Mouse (Mus musculus) inflammation-experienced regulatory T-cells, adult 6 months (primary cell): ENCODE measurements around the gene Sox5. TPM values are rescaled to one million over a fixed set of nuclear protein-coding genes. Genes with fewer than 3 reads are reported as not detected.

ENCODE experiments used
- ATAC-seq: one replicate; pipeline ENCODE4 v1.8.0; 2017
- polyA plus RNA-seq, 3 experiments: library from polyadenylated mRNA; unstranded; fragments of 100-300 nt; shearing (Covaris generic); gene quantifications; one replicate each; pipeline ENCODE4 v1.2.1; 2017

Sox5 gene
- polyA plus RNA-seq, 3 experiments from 2014 or later = 0.27 TPM; not detected in 2

DNA sequence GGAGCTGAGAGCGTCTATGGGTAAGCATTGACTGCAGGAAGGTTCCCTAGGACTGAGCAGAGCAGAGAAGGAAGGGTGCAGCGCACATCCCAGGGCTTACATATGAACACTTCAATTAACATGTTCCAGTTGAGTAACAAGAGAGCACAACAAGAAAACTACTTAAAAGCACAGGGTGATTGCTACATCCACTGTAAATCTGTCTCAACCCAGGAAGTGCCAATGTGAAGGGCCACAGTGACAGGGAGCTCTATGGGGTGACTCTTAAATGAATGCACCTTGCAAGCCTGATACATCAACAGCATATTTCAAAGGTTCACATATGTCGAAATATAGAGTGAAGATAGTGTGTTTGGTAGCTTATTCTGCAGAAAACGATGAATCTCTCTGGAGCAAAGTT lies 880.9 kb downstream of the Sox5 start:
- no peak for ATAC-seq

DNA sequence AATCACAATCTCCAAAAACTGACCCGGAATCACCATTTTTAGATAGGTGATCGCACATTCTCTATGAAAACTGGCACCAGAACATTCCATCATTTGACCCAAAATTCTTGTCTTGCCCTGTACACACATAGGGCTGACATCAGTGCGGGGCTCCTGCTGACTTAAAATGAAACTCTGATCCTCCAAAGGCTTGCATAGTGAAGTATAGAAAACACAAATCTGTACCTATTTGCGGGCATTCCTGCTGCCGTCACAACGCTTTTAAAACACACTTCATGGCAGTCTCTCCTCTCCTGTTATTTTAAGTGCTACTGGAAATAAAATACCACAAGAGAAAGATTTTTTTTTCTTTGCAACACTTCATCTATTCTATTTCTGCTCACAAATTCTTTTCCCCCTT lies 886.7 kb downstream of the Sox5 start:
- ATAC-seq = no peak

GRCm38 (mm10) chr6:143892869-143893268 lies 888.9 kb downstream of the Sox5 start:
- ATAC-seq = no peak

DNA sequence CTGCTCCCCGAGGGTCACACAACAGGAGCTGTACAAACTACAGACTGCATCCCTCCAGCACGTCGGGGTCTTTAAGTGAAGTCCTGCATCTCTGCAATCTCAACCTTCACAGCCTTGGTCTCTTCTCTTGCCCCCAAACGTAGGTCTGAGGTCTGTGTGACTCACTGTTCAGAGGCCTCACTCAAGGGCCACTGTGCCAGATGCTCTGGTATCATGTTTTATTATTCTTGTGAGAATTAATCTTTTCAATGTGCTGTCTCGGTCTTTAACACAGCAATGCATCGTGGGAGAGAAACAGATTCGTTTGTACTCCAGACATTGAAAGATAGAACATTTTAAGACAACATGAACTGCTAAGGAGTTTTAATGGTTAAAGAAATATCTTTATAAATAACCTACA lies 893.2 kb downstream of the Sox5 start:
- no peak for ATAC-seq

DNA sequence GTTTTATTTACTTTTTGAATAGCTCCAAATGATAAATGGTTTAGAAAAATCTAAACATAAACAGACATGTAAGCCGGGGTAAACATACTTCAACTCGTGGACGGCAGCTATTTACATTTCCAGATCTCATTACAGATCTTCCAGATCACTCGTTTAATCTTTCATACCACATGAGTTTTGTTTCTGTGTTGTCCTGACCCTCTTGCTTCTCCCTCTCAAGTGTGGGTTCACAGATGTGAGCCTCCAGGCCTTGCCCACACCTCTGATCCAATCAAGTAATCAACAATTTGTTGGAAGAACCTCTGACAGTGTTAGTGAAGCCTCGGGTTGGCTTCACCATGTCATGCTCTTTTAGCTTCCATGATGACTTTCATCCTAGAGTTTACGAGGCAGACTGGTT lies 903.3 kb downstream of the Sox5 start:
- no peak for ATAC-seq

DNA sequence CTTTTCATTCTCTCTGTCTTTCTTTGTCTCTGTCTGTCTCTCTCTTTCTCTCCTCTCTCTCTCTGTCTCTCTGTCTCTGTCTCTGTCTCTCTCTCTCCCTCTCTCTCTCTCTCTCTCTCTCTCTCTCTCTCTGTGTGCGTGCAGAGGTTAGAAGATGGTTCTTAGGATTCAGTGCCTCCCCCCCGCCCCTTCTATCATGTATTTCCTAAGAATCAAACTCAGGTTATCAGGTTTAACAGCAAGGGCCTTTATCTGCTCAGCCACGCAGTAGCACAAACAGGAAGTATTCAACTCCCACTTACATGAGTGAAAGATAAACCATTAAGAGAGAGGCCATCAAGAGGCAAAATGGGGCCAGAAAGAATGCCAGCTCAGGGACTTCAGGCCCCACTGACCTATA lies 913.0 kb downstream of the Sox5 start:
- peak; percentile 29 for ATAC-seq

DNA sequence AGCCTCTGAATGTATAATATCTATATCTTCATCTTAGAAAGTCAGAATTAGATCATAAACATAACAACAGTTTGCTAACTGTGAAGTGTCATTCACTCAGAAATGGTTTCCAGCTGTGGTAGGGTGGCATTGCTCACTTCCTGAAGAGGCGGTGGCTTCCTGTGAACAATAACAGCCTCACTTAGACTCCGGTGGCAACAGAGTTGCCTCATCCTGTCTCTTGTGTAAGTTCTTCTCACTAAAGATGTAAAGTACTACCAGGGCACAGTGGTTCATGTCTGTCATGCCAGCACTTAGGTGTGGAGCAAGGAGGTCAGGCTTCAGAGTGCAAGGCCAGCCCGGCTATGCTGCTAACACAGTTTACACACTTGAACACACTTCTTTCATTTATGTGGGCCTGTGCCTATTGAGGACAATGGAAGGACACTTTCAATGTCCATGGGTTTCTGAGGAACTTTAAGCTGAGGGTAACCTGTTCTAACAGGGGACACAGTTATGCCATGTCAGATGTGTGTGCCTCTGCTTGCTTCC lies 913.6 kb downstream of the Sox5 start:
- peak; percentile 86 for ATAC-seq

- ATAC-seq = no peak
Observed at GRCm38 (mm10) chr6:143867029-143867428, 914.7 kb downstream of the Sox5 start.

- ATAC-seq = no peak
Observed at GRCm38 (mm10) chr6:143866566-143866965, 915.2 kb downstream of the Sox5 start.

- ATAC-seq = no peak
Observed at GRCm38 (mm10) chr6:143862611-143863110, 919.1 kb downstream of the Sox5 start.

DNA sequence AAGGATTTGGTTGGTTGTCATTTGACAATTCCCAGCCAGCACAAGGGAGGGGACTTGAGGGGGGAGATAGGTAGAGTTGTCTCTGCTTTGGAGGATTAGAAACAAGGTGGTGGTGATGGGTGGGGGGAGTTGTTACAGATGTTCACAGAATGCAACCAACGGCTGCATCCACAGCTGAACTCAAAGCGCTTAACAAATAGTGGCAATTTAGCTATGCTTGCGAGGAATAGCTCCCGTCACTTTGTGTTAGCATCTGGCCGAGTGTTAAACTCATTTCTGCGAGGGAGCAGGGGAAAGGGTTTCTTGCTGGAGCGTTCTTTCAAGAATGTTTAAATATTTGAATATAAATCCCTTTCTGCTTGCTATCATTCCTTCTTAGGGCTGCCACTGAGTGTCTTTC lies 921.7 kb downstream of the Sox5 start:
- no peak for ATAC-seq

GRCm38 (mm10) chr6:143859535-143859934 lies 922.2 kb downstream of the Sox5 start:
- ATAC-seq = no peak

DNA sequence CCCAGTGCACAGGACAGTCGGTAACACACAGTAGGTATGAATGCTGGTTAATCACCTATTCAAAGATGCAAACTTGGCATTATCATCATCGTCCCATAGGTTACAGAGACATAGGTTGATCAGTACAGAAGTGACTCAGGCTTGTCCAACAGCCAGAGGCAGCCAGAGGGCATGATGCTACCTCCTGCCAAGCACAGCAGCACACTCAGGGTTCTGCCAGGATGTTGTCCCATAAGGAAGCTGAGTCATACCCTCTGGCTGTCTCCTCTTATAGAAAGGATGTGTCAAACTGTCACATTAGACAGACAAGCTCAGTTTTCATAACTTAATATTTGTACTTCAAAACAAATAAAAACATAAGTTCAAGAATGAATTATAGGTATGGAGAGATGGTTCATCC lies 923.2 kb downstream of the Sox5 start:
- ATAC-seq = no peak

DNA sequence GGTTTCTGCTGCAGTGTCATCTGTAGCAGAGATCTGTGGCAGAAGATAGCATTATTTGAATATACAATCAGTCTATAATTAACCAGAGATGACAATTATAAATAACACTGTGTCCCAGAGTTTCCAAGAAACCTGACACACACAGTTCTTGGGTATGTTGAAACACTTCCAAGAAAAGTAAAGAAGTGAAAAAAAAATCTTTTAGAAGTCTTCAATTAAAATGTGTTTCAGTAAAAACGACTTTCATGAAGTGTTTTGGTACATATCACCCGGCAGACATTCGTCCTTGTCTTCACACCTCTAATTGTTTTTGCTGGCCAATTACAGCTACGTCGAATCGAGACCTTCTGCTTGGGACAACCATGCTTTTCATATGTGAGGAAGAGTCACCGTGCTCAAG lies 924.4 kb downstream of the Sox5 start:
- ATAC-seq = no peak

DNA sequence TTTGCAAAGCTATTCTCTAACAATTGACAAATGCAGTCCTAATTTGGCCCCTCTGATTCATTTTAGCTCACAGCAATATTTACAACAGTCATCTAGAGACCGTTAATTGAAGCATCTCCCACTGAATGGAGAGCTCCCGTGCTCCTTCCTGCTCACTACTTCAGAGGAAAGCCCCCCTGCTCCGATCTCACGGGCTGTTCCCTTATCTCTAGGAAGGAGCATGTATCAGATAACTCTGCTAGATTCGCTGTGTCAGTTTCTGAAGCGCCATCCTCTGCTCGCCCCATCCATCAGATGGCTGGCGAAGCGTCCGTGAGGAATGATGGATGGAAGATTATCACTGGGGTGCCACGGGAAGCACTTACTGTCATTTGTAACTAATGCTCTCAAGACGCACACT lies 926.4 kb downstream of the Sox5 start:
- ATAC-seq = no peak

DNA sequence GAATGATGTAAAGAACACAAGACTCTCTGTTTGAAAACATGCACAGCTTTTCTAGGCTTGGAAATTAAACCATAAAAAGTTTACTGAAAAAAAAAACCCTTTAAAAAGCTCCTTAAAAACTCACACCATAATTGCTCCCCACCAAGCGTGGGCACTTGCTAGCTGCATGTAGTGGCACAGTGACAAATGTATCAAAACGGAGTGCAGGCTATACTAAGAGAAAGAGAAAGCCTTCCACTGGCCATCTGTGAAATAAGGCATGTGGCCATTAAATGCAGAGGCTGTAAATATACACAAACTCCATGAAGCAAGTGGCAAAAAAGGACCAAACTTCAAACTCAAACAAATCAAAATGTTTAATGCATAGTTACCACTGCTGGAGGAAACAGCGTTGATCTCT lies 927.7 kb downstream of the Sox5 start:
- ATAC-seq = no peak

DNA sequence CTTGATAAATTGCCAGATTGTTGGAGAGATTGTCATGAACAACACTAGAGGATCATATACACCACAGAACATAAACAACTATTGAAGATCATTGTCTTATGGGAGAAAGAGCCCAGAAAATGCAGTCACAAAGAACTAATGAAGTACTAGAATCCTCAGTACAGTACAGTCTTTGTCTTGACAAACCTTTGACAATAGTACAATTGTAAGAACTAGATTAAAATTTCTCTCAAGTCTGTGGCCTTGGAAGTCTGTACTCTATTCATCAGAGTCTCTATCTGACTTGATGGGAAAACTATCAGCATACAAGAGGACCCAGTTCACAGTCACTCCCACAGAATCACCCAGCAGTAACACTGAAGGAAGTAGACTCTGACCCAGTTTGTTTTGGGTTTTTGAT lies 936.0 kb downstream of the Sox5 start:
- ATAC-seq = no peak

GRCm38 (mm10) chr6:143844701-143844970 lies 937.1 kb downstream of the Sox5 start:
- ATAC-seq = no peak

DNA sequence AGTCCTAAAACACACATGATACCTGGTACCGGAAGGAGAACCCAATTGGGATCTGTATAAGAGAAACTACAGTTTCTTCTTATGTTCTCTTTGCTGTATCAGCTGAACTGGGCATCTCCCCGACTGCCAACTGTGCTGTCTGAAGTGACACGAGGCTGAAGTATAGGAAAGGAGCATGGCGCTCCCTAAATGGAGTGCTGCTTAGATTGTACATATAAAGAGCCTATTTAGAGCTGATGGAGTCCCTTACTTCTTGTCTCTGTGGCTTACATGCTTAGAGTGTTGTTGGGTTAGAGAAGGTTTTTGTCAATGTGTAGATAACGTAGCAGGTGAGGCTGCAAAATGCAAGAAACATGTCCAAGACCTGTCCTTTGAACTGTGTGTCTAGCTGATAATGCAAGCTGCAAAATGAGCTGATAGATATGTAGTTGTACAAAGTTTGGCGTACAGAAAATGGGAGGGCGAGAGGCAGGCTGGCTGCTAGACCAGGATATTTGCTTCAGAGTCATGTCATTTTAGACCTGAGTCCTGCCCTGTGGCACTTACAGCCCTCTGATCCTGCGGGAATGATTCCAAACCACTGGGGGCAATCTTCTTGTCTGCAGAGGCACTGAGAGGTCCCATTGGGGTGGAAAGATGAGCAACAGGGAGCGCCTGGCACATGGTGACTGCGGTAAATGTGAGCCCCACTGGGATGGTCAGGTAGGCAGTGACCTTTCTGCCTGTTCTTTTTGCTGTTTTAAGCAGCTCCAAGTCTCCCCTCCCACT lies 937.7 kb downstream of the Sox5 start:
- no peak for ATAC-seq

- ATAC-seq = no peak
Observed at GRCm38 (mm10) chr6:143841954-143842353, 939.8 kb downstream of the Sox5 start.

DNA sequence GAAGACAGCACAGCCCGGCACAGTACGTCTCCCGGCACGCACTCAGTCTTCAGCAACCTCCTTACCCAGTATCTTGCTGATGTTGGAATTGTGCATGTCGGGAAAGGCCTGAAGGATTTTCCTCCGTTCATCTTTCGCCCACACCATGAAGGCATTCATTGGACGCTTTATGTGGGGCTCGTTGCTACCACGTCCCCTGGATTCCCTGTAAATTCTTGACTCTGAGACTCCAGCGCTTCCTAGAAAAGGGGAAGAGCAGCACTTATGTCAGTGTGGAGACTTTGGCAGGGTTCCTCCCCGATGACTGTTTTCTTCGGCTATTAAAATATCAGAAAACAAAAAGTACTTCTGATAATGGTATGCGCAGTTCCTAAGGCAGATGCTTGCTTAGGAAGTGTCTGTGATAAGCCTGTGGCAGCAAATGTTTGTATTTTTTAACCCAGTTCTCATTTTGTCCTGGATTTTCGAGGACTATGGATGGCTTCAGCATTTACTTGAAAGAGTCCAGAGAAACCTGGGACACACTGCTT lies 940.6 kb downstream of the Sox5 start:
- no peak for ATAC-seq

GRCm38 (mm10) chr6:143838384-143839076 lies 943.2 kb downstream of the Sox5 start:
- ATAC-seq = no peak

DNA sequence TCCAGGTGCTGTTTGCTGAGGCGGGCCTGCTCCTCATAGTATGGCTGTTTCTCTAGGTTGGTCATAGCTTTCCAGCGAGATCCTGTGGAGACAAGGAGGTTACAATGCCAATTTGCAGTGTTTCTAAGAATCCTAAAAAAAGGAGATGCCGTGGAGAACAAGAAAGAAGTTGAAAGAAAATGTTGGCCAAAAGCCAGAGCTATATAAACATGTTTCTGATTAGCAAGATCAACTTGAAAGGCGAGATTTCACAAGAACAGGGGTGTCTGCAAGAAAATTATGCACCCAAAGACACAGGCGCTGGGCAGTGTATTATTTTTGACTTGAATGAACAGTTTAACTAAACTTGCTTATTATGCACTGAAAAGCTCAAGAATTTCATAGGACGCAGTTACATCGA lies 946.4 kb downstream of the Sox5 start:
- no peak for ATAC-seq

DNA sequence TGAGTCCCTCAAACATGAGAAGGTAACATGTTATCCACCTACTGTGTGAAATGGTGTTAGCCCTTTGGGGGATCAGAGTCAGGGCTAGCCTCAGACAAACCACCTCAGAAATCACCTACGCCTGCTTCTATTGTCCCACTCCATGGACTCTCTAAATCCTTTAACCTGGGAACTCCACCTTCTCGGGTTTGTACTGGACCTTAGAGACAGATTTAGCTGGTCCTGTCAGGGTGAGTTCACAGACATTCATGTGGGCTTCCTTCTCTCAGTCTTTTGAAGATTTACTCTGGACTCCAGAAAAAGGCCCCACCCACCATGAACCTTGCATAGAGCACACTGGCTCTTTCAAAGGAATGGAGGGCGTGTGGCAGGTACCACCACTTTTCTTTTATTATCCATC lies 947.8 kb downstream of the Sox5 start:
- no peak for ATAC-seq
